Mouse (Mus musculus) neutrophil, adult 59 days (primary cell): Measurements from ENCODE around the gene Vmn2r92. TPM values are rescaled to one million over a fixed set of nuclear protein-coding genes. Genes with fewer than 3 reads are reported as not detected.

ENCODE experiments used
- total RNA-seq, 2 experiments: library from RNA; stranded (reverse); gene quantifications; 1 replicate in 1 of 2; 2 replicates in 1 of 2; pipeline ENCODE4 v1.2.4; 2023

The Vmn2r92 gene
- not detected for total RNA-seq

DNA sequence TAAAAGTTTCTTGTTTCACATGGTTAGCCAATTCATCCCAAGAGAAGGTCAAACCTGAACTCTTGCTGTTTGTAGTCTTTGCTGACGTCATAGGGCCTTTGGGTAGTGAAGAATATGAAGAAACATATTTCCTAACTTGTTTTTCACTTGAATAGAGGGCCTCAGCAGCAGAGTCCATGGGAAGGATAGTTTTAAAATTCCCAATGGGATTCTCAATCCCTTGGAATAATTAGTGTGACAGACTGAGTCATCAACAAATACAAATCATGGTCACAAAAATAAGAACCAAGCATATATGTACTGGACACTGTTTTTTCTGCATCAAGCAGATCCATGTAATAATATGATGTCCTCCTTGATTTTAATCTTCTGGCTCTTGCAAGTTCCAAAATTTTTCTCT lies at the start of gene Vmn2r92:
Vmn2r92 (plus strand) TSS at position 301 of the 400 bp plus-strand sequence.

Other genes with a start within 250 kb of the Vmn2r92 start
- not detected for gene Fpr-rs4, start 130.2 kb upstream of the Vmn2r92 start, total RNA-seq
- gene Vmn2r124, start 102.5 kb upstream of the Vmn2r92 start, total RNA-seq: not detected
- gene Vmn2r91, start 66.9 kb upstream of the Vmn2r92 start, total RNA-seq: not detected
- gene Vmn2r94, start 125.9 kb downstream of the Vmn2r92 start, total RNA-seq: not detected
- gene Vmn2r93, start 146.2 kb downstream of the Vmn2r92 start, total RNA-seq: not detected